Mouse (Mus musculus): ENCODE results near the gene Rhof.

GRCm38 (mm10) chr5:123140694-123141554, 8.4 kb upstream of the Rhof start:
- TF ChIP-seq CTCF (conservative IDR thresholded peaks at IDR 0.05; ENCODE audit: insufficient read depth, insufficient read length, low read depth, low read length) (no peak), POLR2A (IDR thresholded peaks at IDR 0.05; ENCODE audit: low read depth, low read length) (peak; percentile 48)

Data from kidney, adult 2 months (tissue).